Mouse (Mus musculus) adrenal gland, postnatal 0 days (tissue): ENCODE results near the gene Cyp4f18. TPM values are rescaled to one million over a fixed set of nuclear protein-coding genes. Genes with fewer than 3 reads are reported as not detected.

Source experiments
- polyA plus RNA-seq: library from polyadenylated mRNA; unstranded; fragments of >200 nt; fragmentation: Nextera tagmentation; extraction: Ambion mirVana; gene quantifications from 2 replicates; pipeline ENCODE4 v1.2.1, GENCODE M21; 2015

The Cyp4f18 gene
- polyA plus RNA-seq = 3.0 and 4.5 TPM in 2 replicates

DNA sequence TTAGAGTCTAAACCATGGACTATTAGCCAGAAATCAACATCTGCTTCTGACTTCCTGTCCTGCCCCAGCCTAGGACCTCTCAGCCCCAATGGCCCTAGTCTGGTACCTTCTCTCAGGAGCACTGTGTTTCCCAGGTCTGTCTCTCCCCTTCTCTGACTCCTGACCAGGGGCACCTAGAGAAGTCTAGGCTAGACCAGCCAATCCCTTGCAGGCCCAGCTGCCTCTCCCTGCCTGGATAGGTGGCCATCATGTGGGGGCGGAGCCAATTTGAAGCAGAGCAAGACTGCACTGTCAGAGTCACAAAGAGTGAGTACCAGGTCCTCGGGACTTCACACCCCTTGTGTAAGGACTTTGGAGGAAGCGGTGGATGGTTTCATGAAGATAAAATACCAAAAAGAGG, at the start of gene Cyp4f18:
Gene Cyp4f18, minus strand, starts transcription at position 154 of the 400 bp plus-strand sequence.

GRCm38 (mm10) chr8:72040918-72041317, 31.5 kb upstream of the Cyp4f18 start, which contains the start of gene Olfr372:
Gene Olfr372, plus strand, starts transcription at chr8:72041218.

DNA sequence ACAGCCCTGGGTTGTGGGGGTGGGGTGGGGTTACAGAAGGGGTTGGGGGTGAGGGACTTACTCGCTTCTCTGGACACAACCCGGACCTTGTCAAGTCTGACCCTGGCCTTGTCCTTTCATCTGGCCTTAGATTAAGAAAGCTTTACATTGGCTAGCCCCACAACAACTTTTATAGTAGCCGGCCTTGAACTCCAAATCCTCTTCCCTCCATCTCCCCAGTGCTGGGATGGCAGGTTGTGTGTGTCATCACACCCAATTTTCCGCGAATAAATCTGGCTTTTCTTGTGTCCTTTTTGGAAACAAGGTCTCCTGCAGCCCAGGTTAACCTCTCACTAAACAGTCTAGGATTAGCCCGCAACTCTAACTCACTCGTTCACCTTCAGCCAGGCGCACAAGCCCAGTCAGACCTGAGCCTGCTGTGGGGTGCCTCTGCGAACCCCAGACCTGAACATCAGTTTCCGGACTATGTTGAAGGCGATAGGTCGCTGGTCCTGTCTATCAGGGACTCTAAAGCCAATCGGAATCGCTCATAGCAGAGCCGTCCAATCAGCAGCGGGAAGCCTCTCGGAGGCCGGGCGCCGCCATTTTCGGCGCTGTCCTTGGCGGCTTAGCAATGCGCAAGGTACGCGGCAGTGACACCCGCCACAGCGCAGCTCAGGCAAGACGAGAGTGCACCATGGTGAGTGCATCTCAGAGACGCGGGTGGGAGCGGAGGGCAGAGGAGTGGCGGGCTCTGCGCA, 58.8 kb downstream of the Cyp4f18 start, which contains the start of gene Zfp961:
Gene Zfp961, plus strand, starts transcription at position 557 of the 740 bp plus-strand sequence.

Other genes with a start within 250 kb of the Cyp4f18 start
- gene Zfp709, start 127.6 kb downstream of the Cyp4f18 start, polyA plus RNA-seq = 5.3 and 5.6 TPM in 2 replicates
- gene Zfp882, start 101.0 kb downstream of the Cyp4f18 start, polyA plus RNA-seq = 2.7 and 3.2 TPM in 2 replicates
- gene Zfp617, start 101.0 kb downstream of the Cyp4f18 start, polyA plus RNA-seq = 17.0 and 21.5 TPM in 2 replicates
- 15.1 and 18.7 TPM in 2 replicates for gene Zfp961, start 58.6 kb downstream of the Cyp4f18 start, polyA plus RNA-seq
- not detected in 2 replicates for gene Olfr372, start 31.6 kb upstream of the Cyp4f18 start, polyA plus RNA-seq
- not detected in 2 replicates for gene Olfr373, start 73.6 kb upstream of the Cyp4f18 start, polyA plus RNA-seq
- 0.03 TPM in 1 of 2 replicates, not detected in the other for gene Olfr374, start 97.4 kb upstream of the Cyp4f18 start, polyA plus RNA-seq
- gene Tpm4, start 125.3 kb upstream of the Cyp4f18 start, polyA plus RNA-seq = 309 and 335 TPM in 2 replicates
- 75.7 and 78.6 TPM in 2 replicates for gene Rab8a, start 151.6 kb upstream of the Cyp4f18 start, polyA plus RNA-seq
- 0.17 and 0.26 TPM in 2 replicates for gene Hsh2d, start 180.0 kb upstream of the Cyp4f18 start, polyA plus RNA-seq
- 0.17 and 0.25 TPM in 2 replicates for gene Cib3, start 203.2 kb upstream of the Cyp4f18 start, polyA plus RNA-seq
- not detected in 2 replicates for gene Gm11034, start 204.0 kb upstream of the Cyp4f18 start, polyA plus RNA-seq
- 81.4 and 84.4 TPM in 2 replicates for gene Fam32a, start 210.1 kb upstream of the Cyp4f18 start, polyA plus RNA-seq
- gene Ap1m1, start 230.4 kb upstream of the Cyp4f18 start, polyA plus RNA-seq = 77.1 and 78.9 TPM in 2 replicates